Mouse (Mus musculus): ENCODE measurements around the gene Endou. TPM values are rescaled to one million over a fixed set of nuclear protein-coding genes. Genes with fewer than 3 reads are reported as not detected.

Endou gene
- polyA plus RNA-seq, 1 experiment = 0.04 TPM

DNA sequence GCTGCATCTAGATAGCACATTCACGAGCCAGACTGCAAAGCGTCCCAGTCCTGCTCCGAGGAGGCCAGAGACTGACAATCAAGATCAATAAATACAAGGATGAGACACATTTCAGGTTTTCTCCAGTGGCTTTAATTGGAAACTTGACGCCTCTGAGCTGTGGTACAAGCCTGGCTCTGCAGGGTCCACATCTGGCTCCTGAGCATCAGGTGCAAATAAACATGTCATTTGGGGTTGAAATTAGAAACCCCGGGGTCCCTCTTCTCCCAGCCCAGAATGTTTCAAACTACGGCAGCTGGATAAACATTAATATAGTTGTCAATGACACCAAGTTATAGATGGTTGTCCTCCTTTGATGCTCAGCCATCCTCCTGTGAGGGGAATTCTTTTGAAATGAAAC, 20.2 kb downstream of the Endou start:
- no peak overlapping the region for H3K4me3 ChIP-seq (ENCODE audit: insufficient read depth, poor library complexity, severe bottlenecking)
- no peaks in the 10 kb centered on the region for H3K79me3 ChIP-seq (ENCODE audit: low read depth)
- H3K27me3 ChIP-seq (ENCODE audit: control insufficient read depth, insufficient read depth, insufficient read length) = peaks cover 3% of the 10 kb centered on the region
- no peaks in the 10 kb centered on the region for H3K79me2 ChIP-seq (ENCODE audit: control insufficient read depth, insufficient read depth)
- H3K36me3 ChIP-seq (ENCODE audit: control insufficient read depth, insufficient read depth) = no peaks in the 10 kb centered on the region
- no peak overlapping the region for H3ac ChIP-seq (ENCODE audit: control insufficient read depth, insufficient read length, low read depth)
- TF ChIP-seq MAX (IDR thresholded peaks at IDR 0.05) (no peak), MYOG (IDR thresholded peaks at IDR 0.05; ENCODE audit: control insufficient read depth, extremely low read depth, insufficient read length) (no peak), MYOD1 (IDR thresholded peaks at IDR 0.05; ENCODE audit: control insufficient read depth, insufficient read length, low read depth) (peak; percentile 52)

DNA sequence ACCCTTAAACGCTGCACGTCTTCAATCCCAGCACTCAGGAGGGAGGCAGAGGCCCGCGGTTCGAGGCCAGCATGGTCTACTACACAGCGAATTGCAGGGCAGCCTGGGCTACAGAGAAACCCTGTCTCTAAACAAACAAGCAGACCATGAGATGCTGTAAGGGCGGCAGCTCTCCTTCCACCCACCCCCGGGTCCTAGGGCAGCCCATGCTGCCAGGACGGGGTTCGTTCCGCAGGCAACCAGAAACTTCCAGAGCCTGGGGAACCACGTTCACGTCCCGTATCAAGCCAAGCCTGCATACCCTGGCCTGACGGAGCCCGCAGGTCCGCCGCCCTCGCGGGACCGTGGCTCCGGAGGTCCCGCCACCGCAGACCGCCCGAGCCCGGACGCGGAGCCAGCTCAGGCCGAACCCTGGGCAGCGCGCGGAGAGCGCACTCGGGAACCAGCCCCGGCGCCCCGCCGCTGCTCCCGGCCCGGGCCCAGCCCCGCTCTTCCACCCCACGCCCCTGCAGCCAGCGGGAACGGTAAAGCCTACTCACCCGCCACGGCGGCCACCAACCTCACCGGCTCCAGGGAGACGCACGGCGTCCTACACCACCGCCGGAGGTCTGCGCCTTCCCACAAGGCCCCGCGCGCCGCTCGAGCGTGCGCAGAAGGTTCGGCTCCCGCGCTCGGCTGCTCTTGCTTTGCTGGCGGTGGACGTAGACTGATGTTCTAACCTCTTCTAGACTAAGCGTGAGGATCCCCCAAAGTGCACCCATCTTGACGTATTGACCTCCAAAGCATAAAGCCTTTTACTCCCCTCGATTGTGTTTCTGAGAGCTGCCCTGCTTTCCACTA, 25.7 kb downstream of the Endou start, which contains the start of gene Rpap3:
Gene Rpap3 (minus strand): TSS at position 615 of the 840 bp plus-strand sequence.
- H3K79me2 ChIP-seq (ENCODE audit: control insufficient read depth, insufficient read depth) = peaks cover 26% of the 10 kb centered on the region
- TF ChIP-seq FOSL1 (IDR thresholded peaks at IDR 0.05; ENCODE audit: insufficient read depth, low read length, poor library complexity, severe bottlenecking) (no peak), MAX (IDR thresholded peaks at IDR 0.05) (peak; percentile 51), CEBPB (IDR thresholded peaks at IDR 0.05; ENCODE audit: low read depth) (no peak), MYOG (IDR thresholded peaks at IDR 0.05; ENCODE audit: control insufficient read depth, extremely low read depth, insufficient read length) (no peak)
- peaks cover 19% of the 10 kb centered on the region for H3K79me3 ChIP-seq (ENCODE audit: low read depth)
- peaks cover 29% of the 10 kb centered on the region for H3K36me3 ChIP-seq (ENCODE audit: control insufficient read depth, insufficient read depth)
- H3K4me3 ChIP-seq (ENCODE audit: insufficient read depth, poor library complexity, severe bottlenecking) = peak within 1 kb of the TSS; percentile 92
- H3K27me3 ChIP-seq (ENCODE audit: control insufficient read depth, insufficient read depth, insufficient read length) = no peaks in the 10 kb centered on the region
- peak within 1 kb of the TSS; percentile 82 for H3ac ChIP-seq (ENCODE audit: control insufficient read depth, insufficient read length, low read depth)

- no peaks in the 10 kb centered on the region for H3K79me3 ChIP-seq (ENCODE audit: low read depth)
- no peaks in the 10 kb centered on the region for H3K27me3 ChIP-seq (ENCODE audit: control insufficient read depth, insufficient read depth, insufficient read length)
- TF ChIP-seq CEBPB (IDR thresholded peaks at IDR 0.05; ENCODE audit: low read depth) = no peak
- no peak for TF ChIP-seq MYOG (IDR thresholded peaks at IDR 0.05; ENCODE audit: control insufficient read depth, extremely low read depth, insufficient read length)
- no peak for TF ChIP-seq MYOD1 (IDR thresholded peaks at IDR 0.05; ENCODE audit: control insufficient read depth, insufficient read length, low read depth)
- TF ChIP-seq FOSL1 (IDR thresholded peaks at IDR 0.05; ENCODE audit: insufficient read depth, low read length, poor library complexity, severe bottlenecking) = no peak
- H3ac ChIP-seq (ENCODE audit: control insufficient read depth, insufficient read length, low read depth) = no peak overlapping the region
- no peak overlapping the region for H3K4me3 ChIP-seq (ENCODE audit: insufficient read depth, poor library complexity, severe bottlenecking)
- H3K79me2 ChIP-seq (ENCODE audit: control insufficient read depth, insufficient read depth) = no peaks in the 10 kb centered on the region
- H3K36me3 ChIP-seq (ENCODE audit: control insufficient read depth, insufficient read depth) = peaks cover 95% of the 10 kb centered on the region
Observed at GRCm38 (mm10) chr15:97696616-97697015, 34.5 kb downstream of the Endou start.

DNA sequence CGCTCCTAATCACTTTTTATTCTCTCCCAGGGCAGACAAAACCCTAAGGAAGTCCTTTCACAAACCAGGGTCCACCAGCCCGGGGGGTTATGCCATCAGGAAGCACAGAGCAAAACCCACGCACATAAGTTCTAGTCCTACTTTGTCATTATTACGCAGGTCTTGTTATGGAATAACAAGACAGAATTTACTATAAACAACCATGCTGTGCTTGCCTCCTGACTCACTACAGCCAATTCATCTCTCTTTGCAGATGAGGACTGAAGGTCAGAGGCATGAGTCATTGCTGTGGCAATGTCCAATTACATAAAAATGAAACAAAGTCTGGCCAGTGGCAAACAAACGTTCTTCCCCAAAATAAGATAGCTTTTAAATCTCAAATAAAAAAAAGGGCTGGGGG, 37.7 kb downstream of the Endou start:
- Histone ChIP-seq H3K36me3 (ENCODE audit: control insufficient read depth, insufficient read depth) (peaks cover 95% of the 10 kb centered on the region), H3K4me3 (ENCODE audit: insufficient read depth, poor library complexity, severe bottlenecking) (no peak overlapping the region), H3K27me3 (ENCODE audit: control insufficient read depth, insufficient read depth, insufficient read length) (no peaks in the 10 kb centered on the region), H3K79me2 (ENCODE audit: control insufficient read depth, insufficient read depth) (no peaks in the 10 kb centered on the region), H3K79me3 (ENCODE audit: low read depth) (no peaks in the 10 kb centered on the region), H3ac (ENCODE audit: control insufficient read depth, insufficient read length, low read depth) (no peak overlapping the region)
- TF ChIP-seq MYOG (IDR thresholded peaks at IDR 0.05; ENCODE audit: control insufficient read depth, extremely low read depth, insufficient read length) = no peak
- no peak for TF ChIP-seq CTCF (IDR thresholded peaks at IDR 0.05; ENCODE audit: control insufficient read depth, insufficient read depth, insufficient read length)
- no peak for TF ChIP-seq USF1 (IDR thresholded peaks at IDR 0.05; ENCODE audit: low read depth)
- peak; percentile 37 for TF ChIP-seq FOSL1 (IDR thresholded peaks at IDR 0.05; ENCODE audit: insufficient read depth, low read length, poor library complexity, severe bottlenecking)
- peak; percentile 42 for TF ChIP-seq CEBPB (IDR thresholded peaks at IDR 0.05; ENCODE audit: low read depth)
- peak; percentile 23 for TF ChIP-seq MAX (IDR thresholded peaks at IDR 0.05)
- TF ChIP-seq MYOD1 (IDR thresholded peaks at IDR 0.05; ENCODE audit: control insufficient read depth, insufficient read length, low read depth) = no peak

GRCm38 (mm10) chr15:97684118-97684517, 47.0 kb downstream of the Endou start:
- H3K4me3 ChIP-seq (ENCODE audit: insufficient read depth, poor library complexity, severe bottlenecking) = no peak overlapping the region
- no peaks in the 10 kb centered on the region for H3K27me3 ChIP-seq (ENCODE audit: control insufficient read depth, insufficient read depth, insufficient read length)
- no peaks in the 10 kb centered on the region for H3K79me2 ChIP-seq (ENCODE audit: control insufficient read depth, insufficient read depth)
- peaks cover 96% of the 10 kb centered on the region for H3K36me3 ChIP-seq (ENCODE audit: control insufficient read depth, insufficient read depth)
- no peak for TF ChIP-seq MYOG (IDR thresholded peaks at IDR 0.05; ENCODE audit: control insufficient read depth, extremely low read depth, insufficient read length)
- no peak for TF ChIP-seq MAX (IDR thresholded peaks at IDR 0.05)
- no peak for TF ChIP-seq CTCF (IDR thresholded peaks at IDR 0.05; ENCODE audit: control insufficient read depth, insufficient read depth, insufficient read length)
- TF ChIP-seq FOSL1 (IDR thresholded peaks at IDR 0.05; ENCODE audit: insufficient read depth, low read length, poor library complexity, severe bottlenecking) = no peak
- no peak for TF ChIP-seq USF1 (IDR thresholded peaks at IDR 0.05; ENCODE audit: low read depth)
- TF ChIP-seq MYOD1 (IDR thresholded peaks at IDR 0.05; ENCODE audit: control insufficient read depth, insufficient read length, low read depth) = no peak
- TF ChIP-seq CEBPB (IDR thresholded peaks at IDR 0.05; ENCODE audit: low read depth) = no peak
- no peak overlapping the region for H3ac ChIP-seq (ENCODE audit: control insufficient read depth, insufficient read length, low read depth)
- H3K79me3 ChIP-seq (ENCODE audit: low read depth) = no peaks in the 10 kb centered on the region

GRCm38 (mm10) chr15:97682053-97682452, 49.1 kb downstream of the Endou start:
- TF ChIP-seq CTCF (IDR thresholded peaks at IDR 0.05; ENCODE audit: control insufficient read depth, insufficient read depth, insufficient read length) (no peak), USF1 (IDR thresholded peaks at IDR 0.05; ENCODE audit: low read depth) (no peak), CEBPB (IDR thresholded peaks at IDR 0.05; ENCODE audit: low read depth) (no peak), MYOG (IDR thresholded peaks at IDR 0.05; ENCODE audit: control insufficient read depth, extremely low read depth, insufficient read length) (no peak), MYOD1 (IDR thresholded peaks at IDR 0.05; ENCODE audit: control insufficient read depth, insufficient read length, low read depth) (no peak), MAX (IDR thresholded peaks at IDR 0.05) (no peak), FOSL1 (IDR thresholded peaks at IDR 0.05; ENCODE audit: insufficient read depth, low read length, poor library complexity, severe bottlenecking) (no peak)
- Histone ChIP-seq H3ac (ENCODE audit: control insufficient read depth, insufficient read length, low read depth) (no peak overlapping the region), H3K36me3 (ENCODE audit: control insufficient read depth, insufficient read depth) (peaks cover 97% of the 10 kb centered on the region)

More at GRCm38 (mm10) chr15:97682053-97682452, 49.1 kb downstream of the Endou start:
- Histone ChIP-seq H3K4me3 (ENCODE audit: insufficient read depth, poor library complexity, severe bottlenecking) (no peak overlapping the region), H3K79me2 (ENCODE audit: control insufficient read depth, insufficient read depth) (no peaks in the 10 kb centered on the region), H3K79me3 (ENCODE audit: low read depth) (no peaks in the 10 kb centered on the region), H3K27me3 (ENCODE audit: control insufficient read depth, insufficient read depth, insufficient read length) (no peaks in the 10 kb centered on the region)
